Mouse (Mus musculus) NIH3T3 (cell line): ENCODE results near the gene Zfp184.

ENCODE experiments used
- DNase-seq: peaks from one replicate; pipeline ENCODE4 v3.0.0-alpha.2; 2012; ENCODE audit warnings: low read depth

The Zfp184 gene

DNA sequence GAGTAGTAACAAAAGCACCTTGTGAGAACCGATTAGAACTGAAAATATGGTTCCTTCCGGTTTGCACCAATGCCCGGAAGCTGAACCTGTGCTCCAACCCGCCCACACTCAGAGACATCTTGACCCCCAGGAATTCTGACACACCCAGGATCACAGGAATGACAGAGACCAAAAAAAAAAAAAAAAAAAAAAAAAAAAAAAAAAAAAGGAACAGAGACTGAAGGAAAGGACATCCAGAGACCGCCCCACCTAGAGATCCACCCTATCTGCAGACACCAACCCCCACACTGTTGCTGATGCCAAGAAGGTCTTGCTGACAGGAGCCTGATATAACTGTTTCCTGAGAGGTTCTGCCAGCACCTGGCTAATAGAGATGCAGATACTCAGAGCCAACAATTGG lies 47.7 kb downstream of the Zfp184 start:
- DNase-seq, result no peak

DNA sequence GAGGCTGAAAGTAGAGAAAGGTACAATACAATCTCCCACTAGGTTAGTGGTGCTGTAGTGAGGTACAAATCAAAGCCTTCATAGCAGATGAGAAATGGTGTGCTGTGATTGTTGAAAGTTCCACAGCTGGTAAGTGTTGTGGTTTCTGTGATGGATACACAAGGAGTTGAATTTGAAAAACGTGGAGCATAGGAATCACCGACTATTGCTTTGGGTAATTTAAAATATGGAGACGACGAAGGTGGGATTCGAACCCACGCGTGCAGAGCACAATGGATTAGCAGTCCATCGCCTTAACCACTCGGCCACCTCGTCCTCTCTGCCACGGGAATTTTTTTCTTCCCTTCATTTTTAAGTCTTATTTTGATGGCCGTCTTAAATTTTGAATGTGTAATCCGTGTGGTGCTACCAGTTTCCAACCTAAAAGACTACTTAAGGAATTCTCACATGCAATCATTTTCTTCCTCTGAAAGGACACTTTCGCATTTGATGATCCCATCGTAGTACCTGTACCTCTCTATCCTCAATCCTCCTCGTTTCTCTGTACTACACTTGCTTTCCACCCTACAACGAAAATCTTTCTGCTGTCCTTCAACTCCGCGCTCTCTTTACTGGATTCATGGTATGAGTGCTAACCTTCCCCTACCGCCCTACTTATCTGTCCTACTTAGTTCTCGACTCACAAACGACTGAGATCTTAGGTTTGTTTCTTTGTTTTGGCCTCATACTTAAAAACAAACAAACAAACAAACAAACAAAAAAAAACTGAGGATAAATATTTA lies 49.3 kb downstream of the Zfp184 start:
- peak; percentile 73 for DNase-seq

DNA sequence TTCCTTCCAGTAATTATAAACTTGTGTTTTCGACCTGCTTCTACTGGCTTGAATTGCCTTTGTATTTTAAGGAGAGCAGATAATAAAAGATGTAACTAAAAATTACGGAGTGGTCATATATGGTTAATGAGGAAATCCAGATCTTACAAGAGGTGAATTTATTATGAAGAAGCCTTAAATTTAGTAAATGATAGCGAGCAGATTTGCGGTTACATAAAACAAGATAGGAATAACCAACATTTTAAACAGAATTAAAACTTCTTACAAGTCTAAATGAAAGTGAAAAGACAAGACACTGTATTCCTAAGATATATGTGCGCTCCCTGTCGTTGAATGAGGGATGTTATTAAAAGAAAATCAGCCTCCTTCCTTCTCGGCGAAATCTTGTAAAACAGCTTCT lies 50.0 kb downstream of the Zfp184 start:
- DNase-seq, result peak; percentile 17

DNA sequence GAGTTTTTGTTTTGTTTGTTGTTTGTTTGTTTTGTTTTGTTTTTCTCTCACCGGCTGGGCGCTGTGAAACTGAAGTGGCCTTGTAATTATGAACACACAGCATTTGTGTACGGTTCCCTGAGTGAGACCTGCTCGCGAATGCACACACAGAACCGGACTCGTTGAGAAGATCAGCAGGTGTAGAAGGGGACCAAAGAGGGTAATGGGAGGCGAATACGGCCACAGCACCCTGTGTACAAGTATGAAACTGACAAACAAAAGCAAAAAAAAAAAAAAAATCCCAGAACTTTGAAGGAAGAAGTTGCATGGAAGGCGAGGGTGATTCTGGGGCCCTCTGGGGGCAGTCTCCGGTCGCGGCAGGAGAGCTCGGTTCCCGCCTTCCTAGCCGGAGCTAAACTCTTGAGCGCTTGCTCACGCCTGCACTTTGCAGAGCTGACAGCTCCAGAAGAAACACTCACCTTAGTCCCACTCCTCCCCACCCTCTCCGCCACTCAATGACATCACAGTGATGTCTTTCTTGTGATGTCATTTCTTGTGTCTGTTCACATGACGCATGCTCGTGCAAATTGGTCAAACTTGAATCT lies 50.5 kb downstream of the Zfp184 start:
- peak; percentile 67 for DNase-seq

DNA sequence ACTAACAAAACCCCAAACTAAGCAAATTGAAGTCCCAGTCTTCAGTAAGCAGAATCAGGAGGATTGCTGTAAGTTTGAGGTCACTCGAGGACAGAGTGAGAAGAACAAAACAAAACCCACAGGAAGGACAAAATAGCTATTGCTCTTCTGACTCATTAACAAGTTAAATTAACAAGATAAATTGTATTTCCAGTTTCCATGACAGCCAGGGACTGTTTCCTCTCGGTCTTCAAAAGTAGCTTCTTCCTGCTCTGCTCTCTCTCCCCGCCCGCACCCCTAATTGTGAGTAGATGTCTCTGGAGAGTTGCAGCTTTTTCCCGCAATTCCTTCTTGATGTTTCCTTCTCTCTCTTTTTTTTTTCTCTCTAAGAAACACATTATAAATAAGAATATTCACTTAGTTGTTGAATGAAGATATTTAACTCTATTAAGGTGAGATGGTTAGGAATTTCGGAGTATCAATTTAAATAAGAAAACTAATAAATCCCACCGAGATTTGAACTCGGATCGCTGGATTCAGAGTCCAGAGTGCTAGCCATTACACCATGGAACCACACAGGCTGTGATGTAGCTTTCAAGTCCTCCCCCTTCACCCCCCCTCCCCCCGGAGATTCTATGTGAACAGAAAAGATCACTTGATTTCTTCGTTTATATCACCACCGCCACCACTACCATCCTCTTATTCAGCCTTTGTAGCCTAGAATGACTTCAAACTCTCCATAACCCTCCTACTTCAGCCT lies 51.4 kb downstream of the Zfp184 start:
- DNase-seq, result peak; percentile 57

DNA sequence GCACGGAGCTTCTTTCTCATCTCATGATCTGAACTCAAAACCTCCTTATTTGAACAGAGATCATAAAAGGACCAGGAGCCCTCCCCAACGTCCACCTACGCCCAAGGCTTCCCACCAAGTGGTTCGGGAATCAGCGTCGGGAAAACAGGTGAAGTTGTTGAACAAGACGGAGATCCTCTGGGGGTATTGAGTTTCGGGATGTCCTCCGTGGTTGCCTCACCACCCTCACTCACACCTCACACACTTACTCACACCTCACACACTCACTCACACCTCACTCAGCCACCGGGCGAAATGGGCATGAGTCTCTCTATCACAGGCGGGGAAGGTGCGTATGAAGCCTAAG lies 51.9 kb downstream of the Zfp184 start:
- DNase-seq, result no peak

DNA sequence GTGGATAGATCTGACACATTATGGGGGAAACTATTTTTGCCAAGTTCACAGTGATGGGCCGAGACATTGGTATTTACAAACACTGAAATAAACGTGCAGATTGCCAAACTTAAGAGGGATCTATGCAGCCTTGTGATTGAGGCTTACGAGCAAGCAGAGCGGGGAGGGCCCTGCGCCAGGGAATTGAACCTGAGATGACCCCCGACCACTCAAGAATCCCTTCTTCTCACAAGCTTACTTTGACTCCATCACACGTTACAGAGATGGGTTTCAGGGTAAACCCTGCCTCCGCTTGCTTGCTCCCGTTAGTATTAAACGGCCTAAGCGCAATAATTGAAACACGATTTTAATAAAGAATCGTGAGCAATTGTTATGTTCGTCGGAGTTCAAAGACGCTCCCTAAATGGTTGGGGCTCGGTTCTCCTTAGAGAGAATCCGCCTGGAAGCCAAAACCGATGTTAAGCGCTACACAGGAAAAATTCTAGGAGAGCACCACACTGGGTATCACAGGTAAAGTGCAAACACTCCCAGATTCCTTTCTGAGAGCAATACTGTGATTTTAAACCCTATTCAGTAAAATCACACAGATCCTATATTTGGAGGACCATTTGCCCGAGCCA lies 52.4 kb downstream of the Zfp184 start:
- DNase-seq, result no peak

DNA sequence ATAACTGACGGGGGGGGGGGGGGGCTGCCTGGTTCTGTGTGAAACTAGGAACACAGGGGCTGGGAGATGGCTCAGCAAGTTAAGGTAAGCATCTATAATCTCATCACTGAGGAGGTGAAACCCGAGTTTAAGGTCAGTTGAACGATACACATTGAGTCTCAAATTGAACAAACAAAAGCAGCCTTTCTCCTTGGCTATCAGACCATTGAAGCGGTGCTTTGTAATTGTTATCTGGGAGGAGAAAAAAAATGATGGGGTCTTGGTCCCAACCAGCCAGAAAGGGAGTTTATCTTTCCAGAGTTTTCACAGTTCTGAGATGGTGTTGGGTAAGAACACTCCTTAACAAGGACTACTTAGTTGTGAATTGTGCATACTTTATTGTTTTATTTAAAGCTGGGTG lies 52.9 kb downstream of the Zfp184 start:
- no peak for DNase-seq

DNA sequence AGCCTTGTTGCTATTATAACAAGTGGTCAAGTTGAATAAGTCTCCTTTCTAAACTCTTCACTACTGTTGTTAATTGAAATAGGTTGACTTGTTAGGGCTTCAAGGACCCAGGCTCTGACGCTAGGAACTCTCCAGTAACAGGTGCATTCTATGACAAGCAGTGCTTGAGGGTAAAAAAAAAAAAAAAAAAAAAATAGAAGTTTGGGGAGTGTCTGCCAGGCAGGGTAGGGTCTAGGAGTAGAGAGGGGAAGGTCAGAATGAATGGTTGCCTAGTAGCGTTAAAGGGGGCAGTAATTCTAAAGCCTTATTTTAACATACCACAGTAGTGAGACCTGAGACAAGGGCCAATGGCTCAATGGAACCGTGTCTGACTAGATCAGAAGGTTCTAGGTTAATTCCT lies 53.5 kb downstream of the Zfp184 start:
- DNase-seq, result no peak

DNA sequence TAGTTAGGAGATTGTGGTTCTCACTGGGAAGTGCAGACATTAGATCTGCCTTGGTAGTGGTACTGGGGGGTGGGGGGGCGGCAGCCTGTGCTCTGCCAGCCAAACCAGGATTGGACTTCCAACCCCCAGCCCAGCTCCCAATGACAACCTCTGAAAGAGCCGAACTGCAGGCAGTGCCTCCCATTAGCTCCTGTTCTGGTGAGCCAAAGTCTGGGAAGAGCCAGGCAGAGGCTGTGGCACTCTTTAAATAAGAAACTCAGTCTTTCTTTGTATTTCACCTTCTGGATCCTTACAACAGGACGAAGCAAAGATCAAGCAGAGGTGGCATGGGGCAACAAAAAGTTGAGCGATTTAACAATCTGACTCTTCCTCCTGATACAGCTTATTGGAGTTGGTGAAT lies 54.3 kb downstream of the Zfp184 start:
- no peak for DNase-seq

DNA sequence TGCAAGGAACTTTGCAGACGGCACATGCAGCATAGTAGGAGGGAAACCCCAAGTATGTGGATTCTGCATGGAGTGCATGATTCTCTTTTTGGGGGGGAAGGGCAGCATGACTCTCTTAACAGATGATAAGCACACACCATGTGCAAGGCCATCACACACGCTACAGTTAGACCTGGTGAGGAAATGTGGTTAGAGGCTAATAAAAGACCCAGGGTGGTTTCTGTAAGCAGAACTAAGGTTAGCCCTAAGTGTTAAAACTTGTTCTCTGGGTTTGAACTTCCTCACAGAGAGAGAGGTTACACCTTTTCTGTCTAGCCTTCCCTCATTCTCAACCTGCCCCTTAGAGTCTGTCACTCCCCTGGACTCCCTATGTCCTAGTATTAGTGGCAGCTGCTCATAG lies 56.5 kb downstream of the Zfp184 start:
- no peak for DNase-seq

DNA sequence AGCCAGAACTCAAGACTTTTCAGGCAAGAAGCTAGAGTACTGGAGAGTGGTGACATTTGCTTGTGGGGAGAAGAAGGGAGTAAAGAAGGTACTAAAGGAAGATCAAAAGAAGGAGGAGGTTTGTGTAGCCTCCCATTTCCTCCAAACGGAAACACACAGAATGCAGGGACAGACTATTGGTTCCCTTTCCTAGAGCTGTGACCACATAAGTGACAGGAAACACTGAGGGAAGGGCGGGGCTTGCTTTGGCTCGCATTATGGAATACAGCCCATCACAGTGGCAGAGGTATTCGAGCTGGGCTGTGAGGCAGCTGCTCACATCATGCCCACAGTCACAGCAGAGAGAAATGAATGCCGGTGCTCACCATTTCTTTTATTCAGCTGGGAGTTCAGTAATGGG lies 56.9 kb downstream of the Zfp184 start:
- no peak for DNase-seq

DNA sequence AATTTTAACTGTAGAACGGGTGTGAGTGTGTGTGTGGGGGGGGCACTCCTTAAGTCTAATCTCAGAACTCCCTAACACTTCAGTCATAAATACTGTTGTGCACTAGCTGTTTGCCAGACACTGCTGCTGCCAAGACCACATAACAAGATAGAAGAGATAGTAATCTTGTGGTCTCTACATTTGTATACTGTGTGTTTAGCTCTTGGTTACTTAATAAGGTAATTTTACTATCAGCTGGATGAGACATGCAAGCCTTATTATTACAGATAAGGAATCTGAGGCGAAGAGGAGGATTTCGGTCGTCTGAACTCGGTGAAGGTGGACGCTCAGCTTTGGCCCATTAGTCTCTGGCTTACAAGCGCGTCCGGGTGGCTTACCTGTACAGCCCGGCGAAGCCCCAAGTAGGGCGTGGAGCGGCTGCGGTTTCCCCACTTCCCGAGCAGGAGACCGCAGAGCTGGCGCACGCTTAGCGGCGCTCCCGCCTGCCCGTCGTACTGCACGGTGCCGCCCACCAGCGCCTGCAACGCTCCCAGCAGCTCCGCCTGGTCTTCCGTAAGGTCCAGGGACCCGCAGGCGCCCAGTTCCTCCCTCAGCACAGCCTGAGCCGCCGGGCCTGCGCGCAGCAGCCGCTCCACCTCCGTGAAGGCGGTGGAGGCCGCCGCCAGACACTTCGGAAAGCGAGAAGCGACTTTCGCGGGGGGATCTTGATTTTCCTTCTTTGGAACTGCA lies 60.9 kb downstream of the Zfp184 start:
- peak; percentile 16 for DNase-seq

DNA sequence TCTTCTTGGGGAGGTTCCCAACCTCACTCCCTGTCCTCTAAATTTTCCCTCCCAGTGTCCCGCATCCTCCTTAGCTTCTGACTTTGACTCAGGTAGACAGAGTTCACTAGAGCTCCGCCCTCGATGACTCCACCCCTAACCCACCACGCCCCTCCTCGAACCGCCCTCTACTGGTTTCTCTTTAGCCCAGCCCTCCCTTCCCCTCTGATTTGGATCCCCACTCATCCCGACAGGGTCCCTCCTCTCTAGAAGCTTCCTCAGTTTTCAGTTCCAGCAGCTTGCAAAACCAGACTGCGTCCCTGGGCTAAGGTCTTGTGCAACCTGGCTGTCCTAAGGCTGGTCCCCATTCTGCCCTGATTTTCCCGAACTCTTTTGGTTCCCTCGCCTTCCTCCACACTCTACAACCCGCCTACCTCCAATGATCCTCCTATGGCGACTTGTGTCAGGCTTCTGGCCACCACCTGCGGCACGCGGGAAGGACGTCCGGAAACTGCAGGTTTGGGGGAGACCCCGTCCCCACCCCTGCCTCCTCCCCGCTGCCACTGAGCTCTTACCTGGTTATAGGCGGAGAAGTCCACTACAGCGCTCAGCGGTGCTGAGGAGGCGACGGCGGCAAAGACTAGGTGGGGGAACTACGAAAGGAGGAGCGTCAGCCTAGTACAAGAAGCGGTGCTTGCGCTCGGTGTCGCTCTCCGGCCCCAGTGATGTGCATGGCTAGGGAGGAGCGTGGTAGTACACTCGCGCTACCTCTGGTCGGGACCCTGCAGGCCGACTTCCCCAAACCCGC lies 61.6 kb downstream of the Zfp184 start:
- DNase-seq, result peak; percentile 40

DNA sequence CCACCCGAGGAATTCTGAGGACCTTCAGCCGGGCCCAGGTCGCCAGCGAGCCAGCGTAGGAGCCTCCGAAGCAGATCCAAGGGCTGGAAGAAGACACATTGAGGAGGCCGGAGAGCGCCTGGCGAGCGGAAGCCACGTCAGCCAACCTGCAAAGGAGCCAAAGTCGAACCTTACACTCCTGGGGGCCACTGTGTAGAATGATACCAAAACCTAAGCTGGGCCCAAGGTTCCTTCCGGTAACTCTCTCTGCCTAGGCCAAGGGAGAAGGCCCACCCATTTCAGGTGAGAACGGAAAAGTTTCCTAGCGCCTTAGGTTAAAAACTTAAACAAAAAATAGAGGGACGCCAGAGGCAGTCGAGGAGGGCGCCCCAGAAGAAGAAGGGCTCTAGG lies 62.2 kb downstream of the Zfp184 start:
- no peak for DNase-seq

DNA sequence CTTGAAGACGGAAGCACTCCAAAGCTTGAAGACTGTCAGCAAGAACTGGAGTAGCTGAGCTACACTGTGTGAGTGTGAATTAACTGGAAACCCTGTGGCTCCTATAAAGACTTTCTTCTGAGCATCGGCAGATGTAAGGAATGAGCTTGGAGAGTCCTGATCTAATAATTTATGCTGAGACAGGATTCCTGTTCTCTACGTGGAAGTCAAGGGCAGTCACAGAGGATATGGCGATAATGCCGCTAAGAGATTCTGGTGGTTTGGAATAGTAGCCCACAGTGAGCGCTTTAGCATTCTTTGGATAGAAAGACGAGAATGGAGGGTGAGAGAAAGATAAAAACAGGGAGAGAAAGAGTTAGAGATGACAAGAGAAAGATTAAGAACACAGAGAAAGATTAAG lies 63.0 kb downstream of the Zfp184 start:
- DNase-seq, result no peak

DNA sequence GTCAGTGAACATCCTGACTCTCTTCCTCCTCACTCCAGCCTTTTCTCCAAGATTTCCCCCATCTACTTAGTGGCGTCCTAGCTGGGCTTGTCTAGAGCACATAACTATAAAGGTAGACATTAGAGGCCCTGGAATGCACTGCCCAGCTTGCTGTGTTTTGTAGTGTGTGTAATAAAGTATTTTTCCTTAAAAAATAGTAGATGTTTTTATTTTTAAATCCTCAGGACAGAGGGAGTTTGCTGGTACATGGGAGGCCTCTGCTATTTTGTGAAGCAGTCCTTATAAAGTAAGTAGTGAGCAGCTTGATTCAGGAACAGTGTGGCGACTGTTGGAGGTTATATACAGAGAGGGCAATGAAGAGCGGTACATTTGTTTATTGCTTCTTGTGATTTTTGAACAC lies 63.8 kb downstream of the Zfp184 start:
- no peak for DNase-seq

DNA sequence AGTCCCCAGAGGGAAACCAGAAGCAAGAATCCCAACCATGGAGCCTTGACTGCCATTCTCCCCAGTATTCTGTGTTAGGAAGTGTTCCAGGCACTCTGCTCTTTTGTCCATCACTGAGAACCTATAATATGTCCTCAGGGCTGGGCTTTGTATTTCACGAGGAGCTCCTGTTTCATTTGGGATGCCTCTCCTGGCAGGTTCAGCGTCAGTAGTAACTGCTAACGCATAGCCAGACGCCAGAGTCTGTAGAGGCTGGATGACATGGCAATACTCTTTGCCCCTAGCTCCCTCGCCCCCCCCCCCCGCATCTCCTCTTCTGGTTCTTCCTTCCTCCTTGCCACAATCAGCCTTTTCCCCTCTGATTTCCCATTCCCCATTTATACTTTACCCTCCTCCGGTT lies 64.7 kb downstream of the Zfp184 start, which contains the start of gene Prss16:
Gene Prss16, minus strand, starts transcription at position 101 of the 400 bp plus-strand sequence.
- DNase-seq, result no peak
